Mouse (Mus musculus) Muller cell, postnatal 12 days (primary cell): ENCODE measurements at regions not wholly inside any gene's neighbourhood (a gene's known extent, or its start where the extent isn't known, plus 50 kb on each side); places are given as distances from the start of the nearest gene placed in this dataset.
A peak's percentile ranks its signal among the peaks of the same experiment; 100 is the strongest.
"Not testable (repeated sequence)": the region's sequence is repeated elsewhere in the genome, so short reads cannot be mapped to it uniquely, and the experiment has no call there.

Experiments used
- DNase-seq: peaks from one replicate; pipeline ENCODE4 v3.0.0-alpha.2; 2015; ENCODE audit errors: inconsistent ontology term

DNA sequence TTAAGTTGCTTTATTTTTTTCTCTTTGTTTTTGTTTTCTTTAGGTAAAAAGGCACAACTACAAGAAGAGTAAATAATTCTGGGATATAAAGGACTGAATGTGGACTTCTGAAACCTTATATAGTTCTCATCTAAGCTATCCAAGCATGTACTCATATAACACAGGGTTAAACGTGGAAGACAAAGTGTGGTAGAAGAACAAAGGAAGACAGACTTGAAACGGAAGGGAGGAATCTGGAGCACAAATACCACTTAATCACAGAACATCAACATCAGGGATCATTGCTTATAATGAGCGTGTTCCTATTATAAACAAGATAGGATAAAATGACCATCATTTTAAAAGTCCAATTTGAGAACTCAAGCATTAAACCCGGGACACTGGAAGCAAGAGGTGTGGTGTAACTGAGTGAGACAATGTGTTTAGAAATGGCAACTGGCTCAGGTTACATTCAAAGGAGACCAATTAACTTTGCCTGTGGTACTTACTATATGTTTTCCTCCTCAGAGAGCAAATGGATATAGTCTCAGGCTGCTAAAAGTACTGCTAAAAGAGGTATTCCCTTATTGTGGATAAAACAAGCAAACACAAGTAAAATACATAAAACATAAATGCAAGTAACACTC, 96.1 kb upstream of the Hdgfl1 start:
- no peak for DNase-seq

DNA sequence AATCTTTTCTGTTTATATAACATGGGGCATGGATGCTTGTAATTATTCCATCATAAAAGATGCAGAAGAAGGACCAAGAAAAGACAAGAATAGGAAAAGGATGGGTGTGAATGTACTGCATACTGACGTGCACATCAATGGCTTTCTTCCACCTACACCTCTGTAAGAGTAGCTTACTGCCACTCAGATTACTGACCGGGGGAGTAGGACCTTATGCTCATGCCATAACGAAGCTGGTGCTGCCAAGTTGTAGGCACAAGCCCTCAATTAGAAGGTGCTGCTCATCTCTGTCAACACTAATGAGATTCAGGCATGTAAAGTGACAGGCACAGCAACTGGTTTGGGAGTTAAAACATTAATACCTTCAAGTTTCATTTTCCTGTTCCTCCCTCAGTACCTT, 97.8 kb upstream of the Hdgfl1 start:
- DNase-seq = no peak

DNA sequence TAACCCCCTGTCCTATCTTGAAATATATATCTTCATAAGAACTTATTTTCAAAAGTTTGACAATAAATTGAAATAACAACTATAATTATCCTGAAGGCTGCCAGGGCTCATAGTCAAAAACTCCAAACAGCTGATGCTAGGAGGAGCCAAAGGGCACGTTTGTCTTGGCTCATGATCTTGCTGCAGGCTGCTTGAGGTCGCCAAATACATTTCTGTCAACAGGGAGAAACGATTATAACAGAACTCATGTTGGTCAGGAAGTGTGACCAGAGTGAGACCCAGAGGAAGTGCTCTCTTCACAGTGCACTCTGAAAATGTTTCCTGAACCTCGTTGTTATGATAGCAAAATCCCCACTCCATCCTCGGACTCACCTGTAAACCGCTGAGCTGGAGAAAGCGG, 140.9 kb upstream of the Prl start:
- DNase-seq = no peak

- DNase-seq = peak; percentile 56
Measured at GRCm38 (mm10) chr13:26932695-26933438, 124.5 kb upstream of the Prl start.

DNA sequence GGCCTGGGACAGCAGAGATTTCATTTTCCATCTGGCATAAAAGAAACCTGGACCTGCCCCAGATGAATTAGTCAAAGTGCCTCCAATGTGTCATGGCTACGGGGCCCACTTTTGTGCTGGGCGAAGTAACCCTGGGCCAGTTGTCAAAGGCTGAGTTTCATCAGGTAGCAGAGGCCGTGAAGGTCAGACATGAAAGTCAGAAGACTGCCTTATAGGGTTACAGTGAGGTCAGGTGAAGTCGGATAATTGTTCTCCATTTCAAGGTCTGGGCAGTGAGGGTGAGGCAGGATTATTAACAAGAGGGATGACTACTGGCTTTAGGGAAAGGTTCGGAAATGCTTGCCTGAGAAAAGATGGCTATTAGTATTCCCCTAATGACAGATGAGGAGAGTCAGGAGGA, 123.5 kb upstream of the Prl start:
- no peak for DNase-seq

DNA sequence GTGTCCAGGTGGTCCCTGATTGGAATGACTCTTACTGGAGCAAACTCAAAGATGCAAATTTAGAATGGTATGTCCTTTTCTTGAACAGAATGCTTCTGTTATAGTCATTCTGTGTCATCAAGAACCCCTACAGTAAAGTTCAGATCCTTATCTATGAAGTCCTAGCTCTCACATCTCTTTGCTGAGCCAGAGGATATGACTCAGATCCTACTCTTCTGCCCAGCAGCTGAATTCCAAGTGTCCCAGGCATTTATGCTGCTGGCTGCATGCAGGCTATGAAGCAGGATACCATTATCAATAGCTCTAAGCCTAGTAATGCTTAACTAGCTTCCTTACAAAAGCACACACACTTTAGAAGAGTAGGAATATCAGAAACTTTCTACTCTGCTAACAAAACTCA, 116.9 kb upstream of the Prl start:
- peak; percentile 60 for DNase-seq

DNA sequence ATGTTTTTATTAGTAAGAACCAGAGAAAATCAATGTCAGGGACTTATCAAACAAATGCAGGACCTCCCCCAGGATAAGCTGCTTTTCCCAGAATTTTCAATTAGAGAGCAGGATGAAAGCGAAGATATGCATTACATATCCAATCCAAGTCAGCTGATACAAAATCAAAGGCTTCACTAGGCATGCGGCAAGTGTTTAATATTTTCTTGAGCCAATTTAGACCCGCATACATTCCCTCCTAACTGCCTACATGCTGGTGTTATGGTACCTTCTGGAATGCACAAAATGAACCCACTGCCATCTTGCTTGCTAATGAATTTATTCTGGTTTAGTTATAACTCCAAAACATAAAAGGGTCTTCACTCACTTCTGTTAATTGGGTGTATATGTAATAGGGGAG, 112.9 kb upstream of the Prl start:
- no peak for DNase-seq

DNA sequence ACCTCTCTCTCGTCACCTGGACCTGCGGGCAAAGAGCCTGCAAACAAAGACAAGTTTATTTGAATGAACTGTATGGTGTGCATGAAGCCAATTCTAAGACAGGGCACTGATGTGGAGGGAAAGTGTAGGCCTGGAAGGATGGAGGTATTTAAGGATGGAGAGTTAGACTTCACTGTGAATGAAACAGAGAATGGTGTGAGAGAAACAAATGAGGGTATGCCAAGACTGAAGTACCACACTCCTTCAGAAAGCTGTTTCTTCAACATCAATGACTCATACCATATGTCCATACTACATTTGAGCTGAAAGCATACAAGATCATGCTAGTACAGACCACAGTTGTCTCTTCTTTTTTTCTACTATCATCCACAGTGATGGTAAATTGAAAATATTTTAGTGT, 105.9 kb upstream of the Prl start:
- no peak for DNase-seq

- peak; percentile 31 for DNase-seq
Measured at GRCm38 (mm10) chr13:26953834-26954233, 103.5 kb upstream of the Prl start.

DNA sequence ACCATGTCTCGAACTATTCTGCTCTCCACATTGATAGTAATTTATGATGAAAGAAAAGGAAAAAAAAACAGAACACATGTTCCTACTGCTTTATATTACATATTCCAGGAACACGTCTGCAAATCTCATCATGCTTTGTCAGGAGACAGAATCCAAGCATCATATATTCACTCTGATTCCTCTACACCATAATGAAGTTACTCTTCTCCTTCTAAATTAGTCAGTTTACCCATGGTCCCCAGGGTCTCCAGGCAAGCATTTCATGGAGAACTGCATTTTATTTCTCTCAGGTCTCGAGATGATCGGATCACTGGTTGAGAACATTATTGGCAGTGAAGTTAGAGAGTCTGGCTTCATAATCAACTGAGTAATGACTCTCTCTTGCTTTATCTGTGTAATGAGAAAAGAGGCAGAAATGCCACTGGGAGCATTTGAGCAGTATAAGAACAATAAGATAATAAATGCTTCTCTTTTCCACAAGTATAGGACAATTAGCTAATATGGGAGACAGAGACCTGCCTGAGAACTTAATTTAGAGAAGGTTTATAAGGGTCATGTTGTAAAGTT, 97.8 kb upstream of the Prl start:
- DNase-seq = no peak

GRCm38 (mm10) chr13:26960531-26960930, 96.8 kb upstream of the Prl start:
- not testable (repeated sequence) for DNase-seq

DNA sequence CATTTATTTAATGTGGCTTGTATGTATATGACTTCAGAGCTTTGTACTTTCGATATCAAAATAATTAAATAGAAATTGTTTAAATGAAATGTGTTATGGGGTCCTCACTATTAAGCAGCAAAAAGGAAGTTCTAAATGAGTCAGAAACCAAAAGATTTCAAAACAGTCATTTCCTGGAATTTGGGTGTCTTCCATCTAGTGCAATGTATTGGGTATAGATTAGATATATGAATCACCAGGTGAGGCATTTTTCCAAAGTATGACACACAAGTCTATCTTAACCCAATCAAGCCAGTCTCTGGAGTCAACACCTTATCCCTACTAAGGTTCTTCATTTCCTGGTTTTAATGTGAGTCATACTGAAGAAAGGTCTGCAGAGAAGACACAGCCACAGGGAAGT, 81.3 kb upstream of the Prl start:
- no peak for DNase-seq

GRCm38 (mm10) chr13:26980475-26980874, 76.9 kb upstream of the Prl start:
- DNase-seq = no peak
